Mouse (Mus musculus): Measurements from ENCODE around the gene Ptpn20.

DNA sequence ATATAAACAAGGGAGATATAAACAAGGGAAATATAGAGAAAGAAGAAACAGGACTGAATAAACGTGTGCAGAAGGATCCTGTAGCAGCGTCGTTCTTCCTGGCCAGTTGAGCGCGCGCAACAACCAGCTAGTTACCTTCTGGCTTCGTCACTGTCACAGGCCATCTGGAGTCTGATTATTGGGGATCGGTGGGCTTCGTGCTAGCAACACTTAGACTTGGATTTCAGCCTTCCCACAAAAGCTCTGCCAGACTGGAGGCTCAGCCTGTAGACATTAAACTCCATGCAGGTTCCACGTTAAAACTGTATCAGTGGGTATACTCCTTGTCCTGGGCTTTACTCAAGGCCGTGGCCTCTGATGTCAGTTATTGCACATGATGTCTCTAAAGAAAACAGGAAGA, 80.9 kb downstream of the Ptpn20 start:
- TF ChIP-seq CTCF (IDR thresholded peaks at IDR 0.05; ENCODE audit: low read depth) (no peak), EP300 (IDR thresholded peaks at IDR 0.05; ENCODE audit: low read depth) (no peak)

Measured in heart, postnatal 0 days (tissue).